Mouse (Mus musculus) natural killer cell, adult 2 months (primary cell): ENCODE measurements around the gene Arxes2.
"Not testable (repeated sequence)": the region's sequence is repeated elsewhere in the genome, so short reads cannot be mapped to it uniquely, and the experiment has no call there.

Experiments used
- DNase-seq, 2 experiments: peaks; one replicate each; pipeline ENCODE4 v3.0.0; 2022; ENCODE audit warnings: low spot score in 2 of 2

Gene Arxes2

DNA sequence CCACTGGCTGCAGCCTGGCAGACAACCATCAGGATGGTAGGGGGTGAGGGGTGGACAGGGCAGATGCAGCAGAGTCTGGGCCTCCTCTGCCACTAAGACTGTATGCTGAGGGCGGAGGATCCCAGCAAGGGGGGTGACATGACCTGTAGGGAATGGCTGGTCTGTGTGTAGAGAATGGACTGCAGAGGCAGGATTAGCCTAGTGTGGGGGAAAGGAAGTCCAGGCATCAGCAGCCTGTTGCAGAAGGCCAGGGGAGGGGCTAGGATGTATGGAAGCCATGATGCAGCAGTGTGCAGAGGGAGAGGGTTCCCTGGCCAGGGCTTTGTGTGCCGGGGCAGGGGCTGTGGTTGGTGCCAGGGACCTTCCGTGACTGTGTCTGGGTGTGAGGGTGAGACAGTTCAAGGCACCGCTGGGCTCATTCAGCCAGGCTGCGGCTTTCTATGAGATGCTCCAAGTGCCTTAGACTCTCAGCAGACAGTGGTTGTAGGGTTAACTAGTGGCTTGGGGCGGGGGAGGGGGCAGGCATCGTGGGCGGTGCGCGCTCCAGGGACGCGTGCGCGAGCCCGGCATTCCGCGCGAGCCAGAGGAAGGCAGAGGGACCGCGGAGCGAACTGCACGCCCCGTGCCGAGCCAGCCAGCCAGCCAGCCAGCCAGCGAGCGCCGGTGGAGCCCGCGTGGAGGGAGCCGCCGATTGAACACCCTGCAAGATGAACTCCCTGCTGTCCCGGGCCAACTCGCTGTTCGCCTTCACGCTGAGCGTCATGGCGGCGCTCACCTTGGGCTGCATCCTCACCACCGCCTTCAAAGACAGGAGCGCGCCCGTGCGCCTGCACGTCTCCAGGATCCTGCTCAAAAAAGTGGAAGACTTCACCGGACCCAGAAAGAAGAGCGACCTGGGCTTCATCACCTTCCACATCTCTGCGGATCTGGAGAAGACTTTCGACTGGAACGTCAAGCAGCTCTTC is 39.5 kb downstream of the Arxes2 start, which contains the start of gene Arxes1:
Gene Arxes1 (plus strand): TSS at position 569 of the 965 bp plus-strand sequence.
- DNase-seq, result not testable (repeated sequence)

GRCm38 (mm10) chrX:136043726-136044125 is 50.1 kb downstream of the Arxes2 start:
- DNase-seq, result no peak
